ENCODE assay signal across 8 mouse cellular contexts in the genomic region with DNA sequence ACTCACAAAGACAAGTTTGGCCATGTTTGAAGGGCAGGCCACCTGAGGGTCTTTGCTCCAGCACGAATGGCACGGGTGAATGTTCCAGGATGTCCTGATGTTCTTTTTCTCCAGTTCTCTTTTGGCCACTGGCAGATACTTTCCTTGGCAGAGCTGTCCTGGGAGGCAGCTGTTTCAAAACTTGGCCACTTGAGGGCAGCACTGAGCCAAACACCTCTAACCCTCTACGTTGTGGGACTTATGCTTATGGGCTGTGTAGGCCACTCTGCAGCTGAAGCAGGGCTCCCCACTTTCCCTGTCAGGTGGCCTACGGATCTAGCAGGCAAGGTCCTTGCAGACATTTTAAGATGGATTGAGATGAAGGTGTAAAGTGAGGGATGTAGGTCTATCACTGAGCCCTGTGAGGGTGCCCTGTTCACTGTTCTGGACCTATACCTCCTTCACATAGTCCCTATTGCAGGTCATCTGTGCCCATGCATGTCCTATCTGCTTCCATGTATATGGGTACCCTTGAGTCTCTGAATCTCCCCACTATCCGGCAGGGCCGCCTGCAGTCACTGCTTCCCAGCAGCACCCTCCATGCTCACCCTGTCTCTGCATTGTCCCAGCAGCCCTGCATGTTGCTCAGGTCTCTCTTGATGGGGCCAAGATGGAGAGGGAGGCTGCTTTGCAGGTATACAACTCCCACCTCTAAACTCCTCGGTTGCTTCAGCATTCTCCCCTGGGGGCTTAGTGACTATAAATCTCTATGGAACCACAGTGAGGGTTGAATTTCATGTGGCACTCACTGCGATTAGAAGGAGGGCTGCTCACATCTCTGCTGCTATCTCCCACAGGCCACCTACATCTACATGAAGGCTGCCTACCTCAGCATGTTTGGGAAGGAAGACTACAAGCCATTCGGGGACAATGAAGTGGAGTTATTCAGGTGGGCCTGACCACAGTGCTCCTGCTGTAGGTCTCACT. TPM values are rescaled to one million over a fixed set of nuclear protein-coding genes. Genes with fewer than 3 reads are reported as not detected.
A peak's percentile ranks its signal among the peaks of the same experiment; 100 is the strongest.
DNase-seq lines count a peak whose midpoint lies in the region; ATAC-seq and TF ChIP-seq lines count a peak whose summit lies in the region.

No protein-coding gene starts in this region.

- H3K9ac ChIP-seq in intestine, embryonic 15.5 days, result no peak overlapping the region

- H3K4me1 ChIP-seq in cortical plate, adult 2 months (ENCODE audit: control insufficient read depth, insufficient read depth, low read length), result peaks cover 2% of the 10 kb centered on the region; the same call in 1 of the 2 replicates
- H3K4me1 ChIP-seq in intestine, embryonic 15.5 days (replicated peaks), result no peaks in the 10 kb centered on the region
- H3K4me1 ChIP-seq in midbrain, embryonic 10.5 days, result peaks cover 6% of the 10 kb centered on the region

- TF ChIP-seq CTCF in cortical plate, adult 2 months (IDR thresholded peaks at IDR 0.05; ENCODE audit: extremely low read depth, insufficient read depth, low read length), result peak; percentile 68

- no peaks in the 10 kb centered on the region for H3K9me3 ChIP-seq in intestine, embryonic 15.5 days
- no peaks in the 10 kb centered on the region for H3K9me3 ChIP-seq in midbrain, embryonic 10.5 days (replicated peaks)

- no peaks in the 10 kb centered on the region for H3K27me3 ChIP-seq in intestine, embryonic 15.5 days (replicated peaks)
- no peaks in the 10 kb centered on the region for H3K27me3 ChIP-seq in midbrain, embryonic 10.5 days (ENCODE audit: low read depth, poor library complexity, severe bottlenecking)

- peak; percentile 67 for DNase-seq in urinary bladder, postnatal 25 days (ENCODE audit: low spot score)
- DNase-seq in urinary bladder, adult 2 months (ENCODE audit: low spot score), result no peak
- peak; percentile 65 for DNase-seq in gastrocnemius, postnatal 14 days
- DNase-seq in left cerebral cortex, postnatal 4 days, result peak; percentile 72
- DNase-seq in midbrain, embryonic 10.5 days (ENCODE audit: low spot score), result peak; percentile 73
- peak; percentile 68 for DNase-seq in skeletal muscle tissue, adult 2 months (ENCODE audit: low read depth, low spot score)

- intact Hi-C loops in gastrocnemius, postnatal 14 days (cut with DNase I; ENCODE audit: low total_unique reads), result no loop called here
- intact Hi-C loops in left cerebral cortex, postnatal 4 days (cut with DNase I), result no loop called here

- no peaks in the 10 kb centered on the region for H3K36me3 ChIP-seq in intestine, embryonic 15.5 days
- H3K36me3 ChIP-seq in midbrain, embryonic 10.5 days, result no peaks in the 10 kb centered on the region

- 56% methylated on average over 9 of the region's 9 CpGs for WGBS in intestine, embryonic 15.5 days
- 56% methylated on average over 9 of the region's 9 CpGs for WGBS in midbrain, embryonic 10.5 days

- no peak overlapping the region for H3K4me3 ChIP-seq in cortical plate, adult 2 months (ENCODE audit: insufficient read depth, low read length)
- H3K4me3 ChIP-seq in intestine, embryonic 15.5 days (replicated peaks), result no peak overlapping the region
- H3K4me3 ChIP-seq in midbrain, embryonic 10.5 days, result no peak overlapping the region

- no peak overlapping the region for H3K4me2 ChIP-seq in intestine, embryonic 15.5 days (replicated peaks)

- peak; percentile 81 for ATAC-seq in intestine, embryonic 15.5 days

- H3K27ac ChIP-seq in cortical plate, adult 2 months (ENCODE audit: insufficient read depth, low read length), result no peak overlapping the region
- no peak overlapping the region for H3K27ac ChIP-seq in intestine, embryonic 15.5 days
- no peak overlapping the region for H3K27ac ChIP-seq in midbrain, embryonic 10.5 days (replicated peaks)

- no peak for TF ChIP-seq POLR2A in cortical plate, adult 2 months (IDR thresholded peaks at IDR 0.05; ENCODE audit: extremely low read depth, insufficient read depth, low read length)

RNA-seq across cellular contexts. Expression of a gene that starts 31.8 kb away (rescaled TPM):
- 8.4 and 10.8 TPM in 2 replicates for polyA plus RNA-seq in urinary bladder, adult 2 months (2012; rRNA removed)
- 4.0 and 5.0 TPM in 2 replicates for polyA plus RNA-seq in cortical plate, adult 2 months (2012; rRNA removed)
- under 1 TPM; 0.25 to 0.44 TPM for total RNA-seq in gastrocnemius, postnatal 14 days (2021)
- polyA plus RNA-seq in intestine, embryonic 15.5 days (2015; fragmentation: Nextera tagmentation; extraction: Ambion mirVana), result 17.0 and 21.5 TPM in 2 replicates
- total RNA-seq in left cerebral cortex, postnatal 4 days (2021), result 1 to 10 TPM; 1.4 to 1.6 TPM
- 2.4 and 2.9 TPM in 2 replicates for polyA plus RNA-seq in midbrain, embryonic 10.5 days (2016; fragmentation: Nextera tagmentation; extraction: Ambion mirVana)

RNA-seq across cellular contexts. Expression of a gene that starts 46.3 kb away (rescaled TPM):
- 72.9 and 75.3 TPM in 2 replicates for polyA plus RNA-seq in urinary bladder, adult 2 months (2012; rRNA removed)
- 174 and 187 TPM in 2 replicates for polyA plus RNA-seq in cortical plate, adult 2 months (2012; rRNA removed)
- 10 to 100 TPM; 84.3 to 86.8 TPM for total RNA-seq in gastrocnemius, postnatal 14 days (2021)
- polyA plus RNA-seq in intestine, embryonic 15.5 days (2015; fragmentation: Nextera tagmentation; extraction: Ambion mirVana), result 30.5 and 32.0 TPM in 2 replicates
- 100 to 1,000 TPM; 136 to 141 TPM for total RNA-seq in left cerebral cortex, postnatal 4 days (2021)
- 24.5 and 30.9 TPM in 2 replicates for polyA plus RNA-seq in midbrain, embryonic 10.5 days (2016; fragmentation: Nextera tagmentation; extraction: Ambion mirVana)
